Mouse (Mus musculus) spleen, embryonic (tissue): ENCODE data around the gene 2210011C24Rik.
"Not testable (repeated sequence)": the region's sequence is repeated elsewhere in the genome, so short reads cannot be mapped to it uniquely, and the experiment has no call there.

Experiments
- CTCF ChIA-PET: fragments of 350-600 bp; sonication (Branson Sonifier 250); formaldehyde crosslinking; loops from one replicate; lab custom pipeline; 2022; lab: Charles Lee

2210011C24Rik gene

GRCm38 (mm10) chr8:84021096-84021495 lies 9.1 kb upstream of the 2210011C24Rik start, which contains the start of gene Palm3:
Gene Palm3, plus strand, starts transcription at chr8:84021471.
- CTCF ChIA-PET: no interaction called here

- CTCF ChIA-PET: no interaction called here
Measured at GRCm38 (mm10) chr8:84019738-84020137, 7.8 kb upstream of the 2210011C24Rik start.

- CTCF ChIA-PET: no interaction called here
Measured at GRCm38 (mm10) chr8:84015833-84016232, 3.9 kb upstream of the 2210011C24Rik start.

- CTCF ChIA-PET: interaction anchor here (0.8 kb wide), 1 partner anchor 43 kb away, joined by 3 read pairs; no protein-coding TSS in a partner anchor
Measured at GRCm38 (mm10) chr8:84012499-84013165, 661 bp upstream of the 2210011C24Rik start.

- CTCF ChIA-PET: interaction anchor here (0.6 to 1.1 kb wide), 3 partner anchors 8 to 117 kb away, joined by 3 to 5 read pairs (median 3); no protein-coding TSS in a partner anchor
Measured at GRCm38 (mm10) chr8:84010625-84011611, 1.1 kb downstream of the 2210011C24Rik start.

- CTCF ChIA-PET: interaction anchor here (0.7 to 1.1 kb wide), 2 partner anchors 9 to 29 kb away, joined by 3 read pairs; no protein-coding TSS in a partner anchor
Measured at GRCm38 (mm10) chr8:84009876-84010275, 2.1 kb downstream of the 2210011C24Rik start.

GRCm38 (mm10) chr8:84008362-84008761 lies 3.6 kb downstream of the 2210011C24Rik start:
- CTCF ChIA-PET: no interaction called here

GRCm38 (mm10) chr8:84005502-84005901 lies 6.5 kb downstream of the 2210011C24Rik start:
- CTCF ChIA-PET: not testable (repeated sequence)

GRCm38 (mm10) chr8:84004533-84005201 lies 7.3 kb downstream of the 2210011C24Rik start:
- CTCF ChIA-PET: no interaction called here

- CTCF ChIA-PET: no interaction called here
Measured at GRCm38 (mm10) chr8:84003612-84004246, 8.2 kb downstream of the 2210011C24Rik start.

GRCm38 (mm10) chr8:84002957-84003611 lies 8.9 kb downstream of the 2210011C24Rik start:
- CTCF ChIA-PET: no interaction called here

GRCm38 (mm10) chr8:84001281-84002000 lies 10.5 kb downstream of the 2210011C24Rik start, which contains the start of gene 1700067K01Rik:
Gene 1700067K01Rik, plus strand, starts transcription at chr8:84001502.
- CTCF ChIA-PET: no interaction called here

- CTCF ChIA-PET: no interaction called here
Measured at GRCm38 (mm10) chr8:83999825-84000224, 12.1 kb downstream of the 2210011C24Rik start.

GRCm38 (mm10) chr8:83999057-83999705 lies 12.8 kb downstream of the 2210011C24Rik start:
- CTCF ChIA-PET: no interaction called here

GRCm38 (mm10) chr8:83998231-83999056 lies 13.5 kb downstream of the 2210011C24Rik start:
- CTCF ChIA-PET: interaction anchor here (0.7 kb wide), 1 partner anchor 240 kb away, joined by 10 read pairs; no protein-coding TSS in a partner anchor

GRCm38 (mm10) chr8:83997511-83998141 lies 14.3 kb downstream of the 2210011C24Rik start, which contains the start of gene Samd1:
Gene Samd1, plus strand, starts transcription at chr8:83997672.
- CTCF ChIA-PET: interaction anchor here (0.7 kb wide), 1 partner anchor 241 kb away, joined by 10 read pairs; no protein-coding TSS in a partner anchor
